Mouse (Mus musculus) embryo, embryonic 10 days (tissue): ENCODE measurements at regions not wholly inside any gene's neighbourhood (a gene's known extent, or its start where the extent isn't known, plus 50 kb on each side); places are given as distances from the start of the nearest gene placed in this dataset.

Experiments
- DNase-seq: peaks from one replicate; pipeline ENCODE4 v3.0.0-alpha.2; 2015; ENCODE audit warnings: low spot score

DNA sequence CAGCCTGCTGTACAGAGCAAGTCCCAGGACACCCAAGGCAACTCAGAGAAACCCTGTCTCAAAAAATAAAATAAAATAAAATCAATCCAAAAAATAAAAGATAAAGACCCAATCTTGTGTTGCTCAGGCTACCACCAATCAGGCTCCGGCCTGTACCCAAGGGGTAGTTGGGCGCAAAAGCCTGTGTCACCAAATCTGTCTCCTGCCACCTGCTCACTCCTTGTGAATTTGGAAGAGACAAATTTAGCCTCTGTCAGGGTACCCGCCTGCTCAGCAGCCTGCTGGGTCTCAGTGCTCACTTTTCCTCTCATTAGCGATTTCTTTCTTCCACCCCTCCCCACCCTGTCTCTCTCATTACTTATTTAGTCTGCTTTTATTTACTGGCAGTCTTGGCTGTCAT, 54.6 kb downstream of the Sox4 start:
- no peak for DNase-seq

DNA sequence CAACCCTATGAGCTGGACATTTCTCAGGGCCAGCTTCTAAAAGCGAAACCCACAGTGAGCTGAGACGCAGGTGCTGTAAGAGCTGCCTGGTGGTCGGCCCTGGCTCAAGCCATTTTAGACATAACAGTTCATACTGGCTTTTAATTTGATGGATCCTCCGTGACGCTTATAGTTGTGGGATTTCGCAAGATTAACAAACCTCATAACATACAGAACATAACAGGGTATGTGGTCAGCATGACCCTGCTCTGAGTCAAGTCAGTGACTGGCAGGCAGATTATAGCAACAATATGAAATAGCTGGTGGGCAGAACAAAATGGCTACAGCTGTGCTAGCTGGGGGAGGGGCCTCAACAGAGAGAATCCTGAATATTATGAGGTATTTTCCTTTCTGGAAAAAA, 60.6 kb downstream of the Sox4 start:
- no peak for DNase-seq

- no peak for DNase-seq
These were observed 66.4 kb downstream of the Sox4 start for GRCm38 (mm10) chr13:28887098-28887497.

DNA sequence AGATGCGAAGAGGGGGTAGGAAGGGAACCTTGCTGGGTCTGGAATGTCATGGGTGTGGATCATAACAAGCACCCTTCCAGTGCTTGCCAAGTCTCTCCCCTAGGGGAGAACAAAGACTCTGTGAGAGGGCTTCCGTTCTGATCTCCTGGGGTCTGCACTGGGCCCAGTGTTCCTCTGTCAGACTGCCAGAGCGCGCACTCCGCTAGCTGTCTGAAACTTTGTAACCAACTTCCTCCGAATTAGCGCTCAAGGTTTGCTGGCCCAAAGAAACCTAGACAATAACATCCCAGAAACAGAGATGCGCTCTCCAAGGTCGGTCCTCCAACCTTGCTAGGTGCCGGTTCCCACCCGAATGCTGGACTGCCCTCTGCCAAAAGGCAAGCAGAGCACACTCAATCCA, 66.8 kb downstream of the Sox4 start:
- peak; percentile 43 for DNase-seq

- peak; percentile 60 for DNase-seq
These were observed 68.2 kb downstream of the Sox4 start for GRCm38 (mm10) chr13:28885083-28886037.

DNA sequence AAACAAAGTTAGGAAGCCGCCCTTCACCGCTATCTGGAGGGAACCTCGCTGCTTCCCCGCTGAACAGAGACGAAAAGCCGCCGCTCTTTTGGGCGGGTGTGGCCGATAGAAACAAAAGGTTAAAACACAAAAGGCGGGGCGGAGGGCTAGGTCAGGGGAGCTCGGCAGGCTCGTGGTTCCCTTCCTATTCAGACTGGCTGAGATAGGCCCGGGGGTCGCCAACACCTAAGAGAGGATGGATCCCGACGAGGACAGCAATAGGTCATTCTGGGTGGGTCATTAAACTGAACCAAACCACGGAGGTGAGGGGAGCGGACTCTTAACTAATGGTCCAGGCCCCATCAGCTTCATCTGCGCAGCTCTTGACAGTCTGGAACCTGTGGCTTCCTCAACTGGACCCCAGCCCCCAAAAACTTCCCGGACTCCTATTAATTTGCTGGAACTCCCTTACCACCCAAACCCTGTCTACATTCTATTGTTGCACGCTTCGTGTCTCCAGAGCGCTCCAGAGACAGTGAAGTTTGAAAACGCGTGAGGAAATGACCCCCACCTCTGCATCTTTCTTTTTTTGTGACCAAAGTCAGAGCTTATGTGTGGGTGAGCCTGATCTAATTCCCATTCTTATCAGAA, 69.2 kb downstream of the Sox4 start:
- peak; percentile 80 for DNase-seq

DNA sequence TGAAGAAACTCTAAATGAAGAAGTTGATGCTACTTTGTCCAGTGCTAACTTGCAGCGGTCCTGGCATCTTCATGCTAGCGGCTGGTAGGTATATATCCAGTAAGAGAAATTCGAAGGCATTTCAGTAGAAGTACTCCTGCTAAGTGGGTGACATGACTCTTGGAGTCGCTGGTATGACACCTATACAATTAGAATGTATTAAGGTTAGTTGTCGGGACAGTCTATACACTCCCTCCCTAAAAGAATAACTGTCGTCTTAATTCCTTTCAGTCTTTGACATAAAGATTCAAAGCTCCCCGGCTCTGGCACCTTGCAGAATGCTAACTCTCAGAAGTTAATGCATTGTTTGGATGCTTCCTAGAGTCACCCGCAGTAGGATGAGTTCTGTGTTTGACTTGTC, 70.1 kb downstream of the Sox4 start:
- DNase-seq = no peak

- no peak for DNase-seq
These were observed 72.6 kb downstream of the Sox4 start for GRCm38 (mm10) chr13:28880888-28881287.

DNA sequence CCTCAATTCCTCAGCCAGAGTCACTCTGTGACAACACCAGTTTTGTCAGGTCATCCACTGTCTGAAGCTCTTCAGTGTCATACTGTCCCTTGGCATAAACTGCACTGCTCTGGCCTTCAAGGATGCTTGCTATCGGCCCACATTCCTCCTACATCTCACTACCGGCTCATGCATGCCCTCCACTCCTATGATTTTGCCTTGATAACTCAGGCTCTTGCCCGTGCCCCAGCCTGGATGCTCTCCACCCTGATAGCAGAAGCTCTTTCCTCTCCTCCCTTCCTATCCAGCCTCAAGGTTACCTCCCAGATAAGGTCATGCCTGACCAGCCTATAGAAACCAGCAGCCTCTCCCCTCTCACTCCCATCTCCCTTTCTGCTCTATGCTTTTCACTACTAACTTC, 74.8 kb downstream of the Sox4 start:
- no peak for DNase-seq

- no peak for DNase-seq
These were observed 76.7 kb downstream of the Sox4 start for GRCm38 (mm10) chr13:28876771-28877170.

DNA sequence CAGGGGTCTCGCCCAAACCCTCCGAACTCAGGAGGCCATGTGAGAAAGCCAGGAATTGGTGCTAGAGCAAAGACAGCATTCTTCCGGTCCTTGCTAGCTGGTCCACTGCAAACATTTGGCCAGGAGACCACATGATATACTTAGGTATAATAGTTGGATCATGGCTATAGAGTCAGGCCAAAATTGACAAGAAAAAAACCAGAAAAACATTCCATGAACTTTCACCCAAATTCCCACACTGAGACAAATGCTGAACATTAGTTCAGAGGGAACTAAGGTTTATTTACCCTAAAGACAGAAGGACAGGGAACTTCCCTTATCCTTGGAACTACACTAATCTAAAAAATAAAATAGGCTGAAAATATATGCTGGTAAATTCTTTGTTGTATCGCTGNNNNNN, 82.8 kb downstream of the Sox4 start:
- DNase-seq = no peak

- no peak for DNase-seq
These were observed 86.3 kb downstream of the Sox4 start for GRCm38 (mm10) chr13:28867210-28867609.

- DNase-seq = no peak
These were observed 86.8 kb downstream of the Sox4 start for GRCm38 (mm10) chr13:28866686-28867085.

- DNase-seq = no peak
These were observed 92.9 kb downstream of the Sox4 start for GRCm38 (mm10) chr13:28860601-28861000.

GRCm38 (mm10) chr13:28859829-28860427, 93.6 kb downstream of the Sox4 start:
- peak; percentile 26 for DNase-seq

GRCm38 (mm10) chr13:28858001-28858400, 95.5 kb downstream of the Sox4 start:
- no peak for DNase-seq

- DNase-seq = no peak
These were observed 96.3 kb downstream of the Sox4 start for GRCm38 (mm10) chr13:28857201-28857600.

GRCm38 (mm10) chr13:28856472-28856871, 97.0 kb downstream of the Sox4 start:
- no peak for DNase-seq

- no peak for DNase-seq
These were observed 99.3 kb downstream of the Sox4 start for GRCm38 (mm10) chr13:28854247-28854646.

DNA sequence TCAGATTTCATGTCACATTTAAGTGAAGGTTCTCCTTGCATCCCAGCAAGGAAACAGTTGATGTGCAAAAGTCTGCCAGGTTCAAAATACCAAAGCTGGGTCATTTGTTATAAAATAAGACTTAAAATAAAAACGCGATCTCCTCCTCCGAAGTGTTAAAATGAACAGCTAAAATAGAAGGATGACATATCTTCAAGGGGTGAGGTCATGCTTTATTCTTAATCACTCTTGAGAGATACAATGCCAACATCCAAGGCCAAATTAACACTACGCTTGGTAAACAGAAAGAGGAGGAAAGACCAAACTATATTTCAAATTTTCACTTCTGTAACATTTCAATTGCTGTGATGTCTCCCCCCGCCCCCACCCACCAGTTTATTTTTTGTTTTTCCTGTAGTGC, 105.2 kb downstream of the Sox4 start:
- DNase-seq = no peak

DNA sequence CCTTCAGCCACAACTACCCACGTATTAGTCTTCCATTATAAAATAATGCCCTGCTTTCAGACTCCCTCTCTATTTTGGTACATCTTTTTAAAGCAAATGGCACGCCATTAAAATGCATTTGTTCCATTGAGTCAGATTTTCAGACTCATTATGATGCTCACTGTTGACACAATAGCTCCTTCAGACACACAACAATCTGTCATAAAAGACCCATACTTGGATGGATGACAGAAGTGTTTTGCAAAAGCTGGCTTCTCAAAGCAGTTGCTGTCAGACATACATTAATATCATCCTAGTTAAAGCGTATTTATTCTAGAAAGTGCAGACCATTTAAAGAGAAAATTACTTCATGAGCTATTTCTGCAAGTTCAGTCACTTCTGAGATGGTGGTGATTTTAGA, 106.0 kb downstream of the Sox4 start:
- no peak for DNase-seq

GRCm38 (mm10) chr13:28844495-28844894, 109.0 kb downstream of the Sox4 start:
- peak; percentile 63 for DNase-seq

- no peak for DNase-seq
These were observed 110.7 kb downstream of the Sox4 start for GRCm38 (mm10) chr13:28842811-28843210.
